Mouse (Mus musculus) left cerebral cortex, postnatal 4 days (tissue): ENCODE measurements around the gene Pdcd1. TPM values are rescaled to one million over a fixed set of nuclear protein-coding genes. Genes with fewer than 3 reads are reported as not detected.
"Not testable (repeated sequence)": the region's sequence is repeated elsewhere in the genome, so short reads cannot be mapped to it uniquely, and the experiment has no call there.

Experiments
- DNase-seq: peaks from one replicate; pipeline ENCODE4 v3.0.0-alpha.2; 2022
- intact Hi-C: fragments of 180-260 bp; cut with DNase I; formaldehyde crosslinking; loops from one replicate; pipeline ENCODE4 v1.15.1; 2025
- total RNA-seq, 2 experiments: library from RNA; stranded (reverse); gene quantifications; 2 replicates each; pipeline ENCODE4 v1.2.3; 2021

The Pdcd1 gene
- total RNA-seq, result under 1 TPM in 1 of 2 experiments, not detected in 1; 0.30 TPM

GRCm38 (mm10) chr1:94052373-94052772 is at the start of gene Pdcd1:
Pdcd1 (minus strand) TSS chr1:94052553.
- intact Hi-C loops, result no loop called here
- DNase-seq, result no peak

GRCm38 (mm10) chr1:94091788-94092187 is 39.4 kb upstream of the Pdcd1 start:
- DNase-seq, result no peak
- intact Hi-C loops, result no loop called here

GRCm38 (mm10) chr1:94086311-94086898 is 34.1 kb upstream of the Pdcd1 start:
- DNase-seq, result no peak
- intact Hi-C loops, result no loop called here

- intact Hi-C loops, result no loop called here
- DNase-seq, result no peak
These were observed 33.2 kb upstream of the Pdcd1 start for GRCm38 (mm10) chr1:94085324-94086105.

- DNase-seq, result no peak
- intact Hi-C loops, result no loop called here
These were observed 29.4 kb upstream of the Pdcd1 start for GRCm38 (mm10) chr1:94081761-94082160.

- no peak for DNase-seq
- intact Hi-C loops, result no loop called here
These were observed 28.8 kb upstream of the Pdcd1 start for GRCm38 (mm10) chr1:94081191-94081590.

- intact Hi-C loops, result no loop called here
- no peak for DNase-seq
These were observed 28.4 kb upstream of the Pdcd1 start for GRCm38 (mm10) chr1:94080718-94081117.

DNA sequence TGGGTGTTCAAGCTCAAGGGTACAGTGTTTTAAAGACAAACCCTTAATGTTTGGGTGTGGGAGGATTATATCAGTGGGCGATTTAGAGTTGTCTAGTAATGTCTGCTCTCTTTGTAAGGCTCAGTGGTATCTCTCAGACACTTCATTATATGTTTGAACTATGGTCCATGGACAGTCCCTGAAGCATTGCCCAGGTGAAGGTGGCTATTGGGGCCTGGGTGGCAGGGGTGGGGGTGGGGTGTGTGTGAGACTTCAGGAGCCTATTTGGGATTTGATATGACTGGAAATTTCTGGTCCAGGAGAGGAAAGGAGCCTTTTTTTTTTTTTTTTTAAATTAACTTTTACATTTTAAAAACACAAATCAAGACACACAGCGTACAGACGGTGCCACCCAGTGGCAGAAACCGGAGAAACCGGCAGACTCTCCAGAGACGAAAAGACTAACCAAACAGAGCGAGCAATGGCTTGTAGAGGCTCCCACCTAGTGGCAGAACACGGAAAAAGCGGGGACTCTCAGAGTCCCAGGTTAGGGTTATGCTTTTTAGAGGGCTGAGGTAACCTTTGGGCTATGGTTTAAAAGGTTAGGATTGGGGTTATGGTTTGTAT is 26.6 kb upstream of the Pdcd1 start:
- DNase-seq, result peak; percentile 87
- intact Hi-C loops, result loop anchor here (10.0 kb wide), 2 partner anchors 94 to 244 kb away; no protein-coding TSS in a partner anchor

DNA sequence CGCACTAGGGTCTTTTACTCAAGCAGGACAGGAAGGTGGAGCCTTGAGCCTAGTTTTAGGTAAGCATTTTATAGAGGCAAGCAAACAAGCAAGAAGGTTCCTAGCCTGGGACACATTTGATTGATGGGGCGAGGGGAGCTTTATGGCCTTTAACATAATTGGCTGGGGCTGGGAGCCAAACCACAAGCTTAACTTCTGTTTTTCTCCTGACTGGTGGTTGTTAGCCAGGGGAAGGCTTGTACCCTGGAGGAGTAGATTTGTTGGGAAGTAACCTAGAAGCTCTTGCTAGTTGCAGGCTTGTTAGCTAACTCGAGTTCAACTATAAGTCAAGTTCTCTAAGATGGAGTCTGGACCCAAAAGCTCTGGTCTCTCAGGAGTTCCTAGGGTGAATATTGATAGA is 26.0 kb upstream of the Pdcd1 start:
- DNase-seq, result no peak
- intact Hi-C loops, result loop anchor here (10.0 kb wide), 2 partner anchors 94 to 244 kb away; no protein-coding TSS in a partner anchor

DNA sequence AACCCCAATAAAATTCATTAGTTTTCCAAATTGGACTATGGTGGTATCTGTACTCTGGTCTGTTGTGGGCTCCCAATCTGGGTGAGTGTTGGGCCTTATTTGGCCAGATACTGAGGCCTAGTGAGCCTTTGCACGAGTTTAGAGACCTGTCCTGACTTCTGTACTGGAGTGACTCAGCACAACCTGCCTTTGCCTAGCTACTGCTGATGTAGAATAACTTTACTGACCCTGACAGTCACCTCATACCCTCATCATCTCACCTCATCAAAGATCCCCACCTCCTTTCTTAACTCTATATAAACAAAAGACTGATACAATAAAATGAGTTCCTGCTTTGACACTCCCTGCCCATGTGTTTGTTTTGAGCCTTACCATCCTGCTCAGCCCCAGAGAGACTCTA is 24.3 kb upstream of the Pdcd1 start:
- no peak for DNase-seq
- intact Hi-C loops, result loop anchor here (10.0 kb wide), 2 partner anchors 92 to 242 kb away; no protein-coding TSS in a partner anchor

DNA sequence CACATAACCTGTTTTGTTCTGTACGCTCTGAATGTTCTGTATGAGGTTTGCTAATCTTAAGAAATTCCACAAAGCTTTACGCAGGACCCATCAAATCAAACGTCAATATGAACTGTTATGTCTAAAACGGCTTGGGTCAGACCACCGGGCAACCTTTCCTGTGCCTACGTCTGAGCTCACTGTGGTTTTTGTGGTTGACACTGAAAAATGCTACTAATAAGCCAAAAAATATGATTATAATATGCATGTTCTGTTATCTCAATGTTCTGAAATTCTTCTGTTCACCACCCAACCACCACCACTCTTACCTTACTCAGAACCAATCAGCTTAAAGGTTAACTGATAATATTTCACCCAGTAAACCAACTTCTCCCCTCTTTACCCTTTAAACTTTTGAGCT is 22.4 kb upstream of the Pdcd1 start:
- DNase-seq, result no peak
- intact Hi-C loops, result loop anchor here (10.0 kb wide), 2 partner anchors 90 to 240 kb away; no protein-coding TSS in a partner anchor

DNA sequence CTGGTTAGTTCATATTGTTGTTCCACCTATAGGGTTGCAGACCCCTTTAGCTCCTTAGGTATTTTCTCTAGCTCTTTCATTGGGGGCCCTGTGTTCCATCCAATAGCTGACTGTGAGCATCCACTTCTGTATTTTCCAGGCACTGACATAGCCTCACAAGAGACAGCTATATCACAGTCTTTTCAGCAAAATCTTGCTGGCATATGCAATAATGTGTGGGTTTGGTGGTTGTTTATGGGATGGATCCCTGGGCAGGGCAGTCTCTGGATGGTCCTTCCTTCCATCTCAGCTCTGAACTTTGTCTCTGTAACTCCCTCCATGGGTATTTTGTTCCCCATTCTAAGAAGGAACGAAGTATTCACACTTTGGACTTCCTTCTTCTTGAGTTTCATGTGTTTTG is 5.9 kb upstream of the Pdcd1 start:
- intact Hi-C loops, DNase-seq: not testable (repeated sequence)

- intact Hi-C loops, result no loop called here
- DNase-seq, result no peak
These were observed 5.0 kb upstream of the Pdcd1 start for GRCm38 (mm10) chr1:94057401-94057800.

- DNase-seq, result no peak
- intact Hi-C loops, result no loop called here
These were observed 3.6 kb upstream of the Pdcd1 start for GRCm38 (mm10) chr1:94055966-94056365.

DNA sequence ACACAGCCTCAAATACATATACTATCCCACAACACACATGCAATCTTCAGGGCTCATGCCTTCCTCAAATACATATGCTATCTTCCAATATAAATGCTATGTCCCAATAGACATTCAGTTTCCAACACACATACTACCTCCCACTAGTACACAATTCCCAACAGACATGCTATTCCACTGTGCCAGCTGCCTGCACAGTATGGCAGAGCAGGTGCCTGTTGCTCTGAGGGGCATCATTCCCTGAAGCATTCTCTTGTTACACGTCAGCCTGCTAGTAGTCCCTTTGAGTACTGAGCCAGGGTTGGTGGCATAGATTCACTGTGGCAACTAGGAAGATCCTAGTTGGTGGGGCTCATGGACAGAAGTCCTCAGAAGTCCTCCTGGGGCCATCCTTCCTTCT is 2.1 kb upstream of the Pdcd1 start:
- intact Hi-C loops, result no loop called here
- no peak for DNase-seq

- intact Hi-C loops, result no loop called here
These were observed 1.3 kb upstream of the Pdcd1 start for GRCm38 (mm10) chr1:94053530-94054216.

DNA sequence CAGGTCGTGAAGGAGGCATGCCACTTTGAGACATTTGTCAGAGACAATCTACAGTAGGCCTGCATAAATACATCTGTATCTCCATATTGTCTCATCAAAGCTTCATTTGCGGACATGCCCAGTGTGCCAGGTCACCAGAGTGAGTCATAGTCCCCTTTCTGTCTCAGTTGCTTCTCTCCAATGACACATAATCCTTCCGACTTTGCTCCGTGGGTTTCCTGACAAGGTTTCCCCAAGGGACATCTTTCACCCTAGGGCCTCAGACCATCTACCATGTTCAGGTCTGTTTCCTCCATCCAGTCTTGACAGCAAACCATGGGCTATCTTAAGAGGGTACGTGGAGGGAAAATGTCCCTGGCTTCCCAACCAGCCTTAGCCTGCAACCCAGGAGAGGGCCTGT is 1.2 kb downstream of the Pdcd1 start:
- intact Hi-C loops, result no loop called here
- DNase-seq, result no peak

More at GRCm38 (mm10) chr1:94053530-94054216, 1.3 kb upstream of the Pdcd1 start:
- DNase-seq, result no peak

GRCm38 (mm10) chr1:94046544-94046943 is 5.8 kb downstream of the Pdcd1 start:
- intact Hi-C loops, result no loop called here
- no peak for DNase-seq

DNA sequence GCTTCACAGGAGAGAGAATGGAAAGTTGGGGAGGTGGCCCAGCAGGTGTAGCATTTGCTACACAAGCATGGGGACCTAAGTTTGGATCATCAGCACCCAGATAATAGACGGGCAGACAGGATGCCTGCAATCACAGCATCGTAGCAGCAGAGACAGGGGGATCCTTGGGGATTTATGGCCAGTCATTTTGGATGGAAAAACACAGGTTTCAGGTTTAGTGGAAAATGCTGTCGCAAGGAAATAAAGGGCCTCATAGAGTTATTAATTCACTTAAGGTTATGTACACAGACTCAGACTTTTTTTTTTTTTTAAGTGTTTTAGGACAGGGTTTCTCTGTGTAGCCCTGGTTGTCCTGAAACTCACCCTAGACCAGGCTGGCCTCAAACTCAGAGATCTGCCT is 6.8 kb downstream of the Pdcd1 start:
- DNase-seq, result no peak
- intact Hi-C loops, result no loop called here

- no peak for DNase-seq
- intact Hi-C loops, result no loop called here
These were observed 12.0 kb downstream of the Pdcd1 start for GRCm38 (mm10) chr1:94040391-94040790.
